Mouse (Mus musculus) spleen, adult 2 months (tissue): Measurements from ENCODE around the gene Ubtd1.

Experiments used
- CTCF ChIP-seq: fragments of 200-500 bp; IDR thresholded peaks from 2 replicates; pipeline ENCODE4 v1.5.1; 2011; ENCODE audit warnings: mild to moderate bottlenecking, inconsistent platforms; ENCODE audit not compliant: insufficient read depth, insufficient read length, insufficient replicate concordance; ENCODE audit errors: extremely low read depth
- POLR2A ChIP-seq: fragments of 200-500 bp; IDR thresholded peaks from 2 replicates; pipeline ENCODE4 v1.6.1; 2011; ENCODE audit warnings: low read depth, low read length, inconsistent platforms

GRCm38 (mm10) chr19:41934124-41934523 lies 47.4 kb upstream of the Ubtd1 start:
- no peak for TF ChIP-seq CTCF
- no peak for TF ChIP-seq POLR2A
